Mouse (Mus musculus) kidney, postnatal 0 days (tissue): ENCODE measurements around the gene Tmem63a. TPM values are rescaled to one million over a fixed set of nuclear protein-coding genes. Genes with fewer than 3 reads are reported as not detected.

Source experiments
- ATAC-seq: fragments of 200-750 bp; cut with Nextera tagmentation; replicated peaks from 2 replicates; pipeline ENCODE4 v1.8.0; 2017; ENCODE audit warnings: low read depth, moderate number of reproducible peaks, moderate TSS enrichment, moderate library complexity; ENCODE audit not compliant: low FRiP score
- DNase-seq: peaks from one replicate; pipeline ENCODE4 v3.0.0-alpha.2; 2016; ENCODE audit warnings: low spot score
- H3K27ac ChIP-seq: fragments of 300-500 bp; sonication (generic); 2 replicates; pipeline ENCODE4 v1.5.1; 2014; ENCODE audit warnings: mild to moderate bottlenecking
- H3K27me3 ChIP-seq: fragments of 300-500 bp; sonication (generic); 2 replicates; pipeline ENCODE4 v1.6.1; 2014; ENCODE audit warnings: low read length, mixed read lengths; ENCODE audit not compliant: insufficient read depth
- H3K36me3 ChIP-seq: fragments of 300-500 bp; sonication (generic); 2 replicates; pipeline ENCODE4 v1.6.1; 2014; ENCODE audit warnings: low read length, mixed read lengths; ENCODE audit not compliant: insufficient read depth
- H3K4me1 ChIP-seq: fragments of 300-500 bp; sonication (generic); replicated peaks from 2 replicates; pipeline ENCODE4 v1.6.1; 2014; ENCODE audit warnings: antibody characterized with exemption, low read length, mixed read lengths; ENCODE audit not compliant: insufficient read depth
- H3K4me2 ChIP-seq: fragments of 300-500 bp; sonication (generic); 2 replicates; pipeline ENCODE4 v1.6.1; 2014; ENCODE audit warnings: mild to moderate bottlenecking, low read length, moderate library complexity, mixed read lengths
- H3K4me3 ChIP-seq: fragments of 300-500 bp; sonication (generic); replicated peaks from 2 replicates; pipeline ENCODE4 v1.5.1; 2014; ENCODE audit warnings: low read depth, low read length
- H3K9ac ChIP-seq: fragments of 300-500 bp; sonication (generic); 2 replicates; pipeline ENCODE4 v1.6.1; 2014; ENCODE audit warnings: low read depth, low read length
- H3K9me3 ChIP-seq: fragments of 300-500 bp; sonication (generic); replicated peaks from 2 replicates; pipeline ENCODE4 v1.6.1; 2016; ENCODE audit warnings: low read length, inconsistent platforms, mixed read lengths
- CTCF ChIP-seq: IDR thresholded peaks from 2 replicates; pipeline ENCODE4 v1.5.1; 2016; ENCODE audit warnings: antibody characterized with exemption, low read depth, mild to moderate bottlenecking, moderate library complexity
- WGBS: fragments of 180-500 bp; shearing (Covaris S2); extraction: QIAGEN DNeasy Blood & Tissue Kit; methylation state at CpG from one replicate; pipeline ENCODE4 v1.1.7; 2014; 5-methylcytosine and 5-hydroxymethylcytosine counted together
- polyA plus RNA-seq: library from polyadenylated mRNA; unstranded; fragments of >200 nt; fragmentation: Nextera tagmentation; extraction: Ambion mirVana; gene quantifications from 2 replicates; pipeline ENCODE4 v1.2.1, GENCODE M21; 2015

Gene Tmem63a
- polyA plus RNA-seq, 1 experiment from 2014 or later: 10.6 TPM

- H3K4me1 ChIP-seq: peaks cover 13% of the 10 kb centered on the region
- H3K9me3 ChIP-seq: no peaks in the 10 kb centered on the region
- peak; percentile 82 for DNase-seq
- H3K9ac ChIP-seq: no peak overlapping the region
- TF ChIP-seq CTCF: no peak
- no peaks in the 10 kb centered on the region for H3K27me3 ChIP-seq
- WGBS: 34% methylated on average over 4 of the region's 4 CpGs
- H3K4me2 ChIP-seq: no peak overlapping the region
- H3K4me3 ChIP-seq: no peak overlapping the region
- peak overlapping the region; percentile 66 for H3K27ac ChIP-seq
- peak; percentile 81 for ATAC-seq
- no peaks in the 10 kb centered on the region for H3K36me3 ChIP-seq
These were observed 68.2 kb downstream of the Tmem63a start for GRCm38 (mm10) chr1:181010171-181010932.

- no peak for TF ChIP-seq CTCF
- ATAC-seq (no peak), DNase-seq (no peak)
- H3K9ac ChIP-seq: no peak overlapping the region
- H3K36me3 ChIP-seq: no peaks in the 10 kb centered on the region
- H3K9me3 ChIP-seq: no peaks in the 10 kb centered on the region
- 70% methylated on average over 5 of the region's 5 CpGs for WGBS
- no peak overlapping the region for H3K27ac ChIP-seq
- H3K4me1 ChIP-seq: peaks cover 25% of the 10 kb centered on the region
- no peaks in the 10 kb centered on the region for H3K27me3 ChIP-seq
- no peak overlapping the region for H3K4me2 ChIP-seq
- H3K4me3 ChIP-seq: no peak overlapping the region
These were observed 69.5 kb downstream of the Tmem63a start for GRCm38 (mm10) chr1:181011601-181012000.

DNA sequence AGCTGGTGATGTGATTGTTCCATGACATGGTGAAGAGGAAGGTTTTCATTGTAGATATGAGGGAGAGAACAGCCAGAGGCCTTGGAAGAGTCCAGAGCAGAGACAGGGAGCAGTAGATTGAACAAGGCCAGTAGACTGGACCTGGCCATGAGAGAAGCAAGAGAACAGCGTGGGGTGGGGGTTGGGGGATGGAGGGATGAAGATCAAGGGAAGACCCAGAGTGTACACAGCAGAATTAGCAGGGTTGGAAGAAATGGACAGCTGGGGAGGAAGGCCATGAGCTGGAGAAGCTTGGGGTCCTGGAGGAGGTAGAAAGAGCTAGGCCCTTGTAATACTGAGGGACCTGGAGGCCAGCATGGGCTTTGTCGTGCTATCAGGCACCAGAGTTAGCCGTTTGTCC lies 70.3 kb downstream of the Tmem63a start:
- Histone ChIP-seq H3K4me1 (peaks cover 25% of the 10 kb centered on the region), H3K9me3 (no peaks in the 10 kb centered on the region), H3K36me3 (no peaks in the 10 kb centered on the region), H3K4me2 (no peak overlapping the region), H3K4me3 (no peak overlapping the region), H3K27me3 (no peaks in the 10 kb centered on the region), H3K27ac (no peak overlapping the region), H3K9ac (no peak overlapping the region)
- DNase-seq (no peak), ATAC-seq (no peak)
- 89% methylated on average over 3 of the region's 3 CpGs for WGBS
- TF ChIP-seq CTCF: no peak

DNA sequence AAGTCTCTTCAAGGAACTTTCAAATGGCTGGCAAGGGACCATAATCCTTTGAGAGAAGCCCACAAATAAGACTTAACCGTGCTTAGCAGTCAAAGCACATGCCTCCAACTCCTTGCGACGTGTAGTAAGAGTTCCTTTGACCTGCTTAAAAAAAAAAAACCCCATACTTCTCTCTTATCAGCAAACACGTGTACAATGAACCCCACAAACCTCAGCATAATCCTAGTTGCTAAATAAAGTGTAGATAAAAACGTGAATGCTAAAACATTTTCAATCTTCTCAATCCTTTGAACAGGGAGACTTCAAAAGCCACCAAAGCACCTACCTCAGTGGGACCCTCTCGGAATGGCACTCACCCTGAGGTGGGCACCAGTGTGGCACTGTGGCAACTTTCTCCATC lies 71.3 kb downstream of the Tmem63a start:
- no peak overlapping the region for H3K4me3 ChIP-seq
- no peak for ATAC-seq
- 83% methylated on average over 6 of the region's 6 CpGs for WGBS

GRCm38 (mm10) chr1:181014731-181015500 lies 72.8 kb downstream of the Tmem63a start:
- WGBS: 50% methylated on average over 6 of the region's 6 CpGs
- Histone ChIP-seq H3K4me2 (peak overlapping the region; percentile 89; the same call in 1 of the 2 replicates), H3K27me3 (no peaks in the 10 kb centered on the region), H3K9me3 (no peaks in the 10 kb centered on the region), H3K9ac (no peak overlapping the region), H3K27ac (peak overlapping the region; percentile 84; the same call in 1 of the 2 replicates), H3K4me3 (no peak overlapping the region), H3K36me3 (no peaks in the 10 kb centered on the region), H3K4me1 (peaks cover 25% of the 10 kb centered on the region)
- TF ChIP-seq CTCF: no peak
- peak; percentile 49 for DNase-seq
- no peak for ATAC-seq

More for the DNA sequence above, 71.3 kb downstream of the Tmem63a start:
- no peaks in the 10 kb centered on the region for H3K27me3 ChIP-seq
- H3K9me3 ChIP-seq: no peaks in the 10 kb centered on the region
- DNase-seq: no peak
- H3K36me3 ChIP-seq: no peaks in the 10 kb centered on the region
- TF ChIP-seq CTCF: no peak
- no peak overlapping the region for H3K9ac ChIP-seq
- no peak overlapping the region for H3K4me2 ChIP-seq
- H3K27ac ChIP-seq: no peak overlapping the region
- H3K4me1 ChIP-seq: peaks cover 25% of the 10 kb centered on the region

DNA sequence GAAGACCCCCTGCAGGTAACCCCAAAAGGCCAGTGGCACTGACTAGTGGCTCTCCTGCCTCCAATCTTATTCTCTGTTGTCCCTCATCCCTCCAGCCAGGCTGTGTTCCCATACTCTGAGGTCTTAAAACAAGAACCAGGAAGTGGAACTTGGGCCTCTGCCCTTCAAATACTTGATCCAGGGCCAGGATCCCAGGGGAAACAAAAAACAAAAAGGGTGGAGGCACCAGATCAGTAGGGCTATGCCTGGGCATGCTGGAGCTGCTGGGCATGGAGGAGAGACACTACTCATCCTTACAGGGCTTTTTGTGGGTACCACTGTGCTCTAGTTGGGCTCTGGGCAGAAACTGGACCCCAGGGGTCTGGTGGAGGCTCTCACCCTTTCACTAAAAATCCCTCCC lies 73.4 kb downstream of the Tmem63a start:
- H3K4me3 ChIP-seq: no peak overlapping the region
- no peaks in the 10 kb centered on the region for H3K9me3 ChIP-seq
- peaks cover 18% of the 10 kb centered on the region for H3K4me1 ChIP-seq
- no peaks in the 10 kb centered on the region for H3K36me3 ChIP-seq
- DNase-seq (peak; percentile 36), ATAC-seq (no peak)
- no peak for TF ChIP-seq CTCF
- H3K4me2 ChIP-seq: peak overlapping the region; percentile 89; the same call in 1 of the 2 replicates
- no peak overlapping the region for H3K9ac ChIP-seq
- H3K27ac ChIP-seq: peak overlapping the region; percentile 84
- no peaks in the 10 kb centered on the region for H3K27me3 ChIP-seq
